Mouse (Mus musculus) lung, adult 2 months (tissue): ENCODE measurements around the gene Ackr3. TPM values are rescaled to one million over a fixed set of nuclear protein-coding genes. Genes with fewer than 3 reads are reported as not detected.

Source experiments
- DNase-seq: peaks from one replicate; pipeline ENCODE4 v3.0.0; 2022
- H3K4me1 ChIP-seq: fragments of 200-500 bp; 2 replicates; pipeline ENCODE4 v1.6.1; 2011; ENCODE audit warnings: low read length; ENCODE audit not compliant: control insufficient read depth, insufficient read depth
- H3K4me3 ChIP-seq: fragments of 200-500 bp; replicated peaks from 2 replicates; pipeline ENCODE3; 2011; ENCODE audit warnings: low read depth, mild to moderate bottlenecking, control low read depth, low read length; ENCODE audit errors: extremely low read depth
- CTCF ChIP-seq: fragments of 200-500 bp; IDR thresholded peaks from 2 replicates; pipeline ENCODE4 v1.5.1; 2011; ENCODE audit warnings: mild to moderate bottlenecking, low read length, control low read depth; ENCODE audit not compliant: insufficient read depth
- POLR2A ChIP-seq: fragments of 200-500 bp; IDR thresholded peaks from 2 replicates; pipeline ENCODE4 v1.6.1; 2011; ENCODE audit warnings: low read depth, mild to moderate bottlenecking, control low read depth, low read length, borderline replicate concordance; ENCODE audit errors: extremely low read depth
- WGBS: fragments of 180-500 bp; shearing (Covaris S2); methylation state at CpG from one replicate; pipeline ENCODE4 v1.1.7; 2018; 5-methylcytosine and 5-hydroxymethylcytosine counted together
- polyA plus RNA-seq: library from polyadenylated mRNA; depleted of rRNA; stranded (reverse); fragments of >200 nt; gene quantifications from 2 replicates; pipeline ENCODE4 v1.2.3, GENCODE M21; 2012

Gene Ackr3
- polyA plus RNA-seq, 1 experiment, result 96.4 TPM

DNA sequence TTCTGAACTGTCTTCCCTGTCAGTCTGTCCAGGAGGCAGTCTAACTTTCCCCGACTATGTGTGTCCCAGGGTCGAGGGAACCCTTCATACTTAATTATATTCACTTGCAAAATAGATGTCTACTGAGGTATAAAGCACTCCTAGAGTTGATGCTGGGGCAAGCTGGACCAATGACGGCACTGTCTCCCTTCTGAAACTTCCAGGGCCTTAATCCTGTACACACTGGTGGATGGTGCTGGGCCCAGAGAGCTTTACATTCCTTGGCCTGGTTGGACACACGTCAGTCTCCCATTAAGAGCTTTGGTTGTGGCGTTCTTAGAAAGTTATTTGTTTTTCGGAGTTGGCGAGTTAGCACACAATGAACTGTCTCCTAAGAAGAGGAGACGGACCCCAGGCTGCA, 42.3 kb downstream of the Ackr3 start:
- Histone ChIP-seq H3K4me3 (no peak overlapping the region), H3K4me1 (no peaks in the 10 kb centered on the region)
- no peak for TF ChIP-seq POLR2A
- TF ChIP-seq CTCF, result no peak
- 81% methylated on average over 8 of the region's 8 CpGs for WGBS
- DNase-seq, result no peak

DNA sequence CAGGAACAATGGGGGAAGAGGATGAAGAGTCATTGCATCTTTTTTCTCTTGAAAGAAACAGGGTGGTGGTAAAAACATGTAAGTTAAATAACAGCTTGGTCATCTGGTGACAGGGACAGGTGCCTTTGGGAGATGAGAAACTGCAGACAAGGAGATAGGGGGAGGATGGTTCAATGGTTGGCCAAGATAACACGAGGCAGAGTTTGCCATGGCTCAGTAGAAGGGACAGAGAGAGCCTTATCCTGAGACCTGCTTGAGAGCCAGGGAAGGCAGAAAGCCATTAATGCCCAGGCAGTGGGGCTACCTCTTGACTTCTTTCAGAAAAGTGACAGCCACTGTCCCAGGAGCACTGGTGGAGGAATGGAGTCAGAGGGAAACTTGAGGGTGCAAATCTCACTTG, 43.0 kb downstream of the Ackr3 start:
- TF ChIP-seq POLR2A, result no peak
- no peak for TF ChIP-seq CTCF
- WGBS, result 55% methylated on average over 1 of the region's 1 CpGs
- H3K4me3 ChIP-seq, result no peak overlapping the region
- H3K4me1 ChIP-seq, result no peaks in the 10 kb centered on the region
- DNase-seq, result no peak

DNA sequence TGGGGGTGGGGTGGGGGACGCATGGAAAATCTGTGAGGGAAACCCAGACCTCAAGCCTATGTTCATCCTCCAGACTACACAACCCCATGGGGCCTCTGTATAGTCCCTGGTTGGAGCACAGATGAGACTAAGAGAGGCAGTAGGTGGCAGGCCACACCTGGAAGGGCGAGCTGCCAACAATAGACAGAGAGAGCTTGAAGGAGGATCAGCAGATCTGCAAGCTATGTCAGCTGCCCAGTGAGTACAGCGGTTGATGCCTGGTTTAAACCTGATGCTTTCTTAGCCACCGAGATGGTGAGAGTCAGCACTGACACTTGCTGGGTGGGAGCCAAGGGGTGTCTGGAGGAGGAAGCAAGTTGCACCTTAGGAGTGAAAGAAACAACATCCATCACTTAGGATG, 43.5 kb downstream of the Ackr3 start:
- TF ChIP-seq CTCF (no peak), POLR2A (no peak)
- WGBS, result 76% methylated on average over 4 of the region's 4 CpGs
- no peaks in the 10 kb centered on the region for H3K4me1 ChIP-seq
- DNase-seq, result no peak
- H3K4me3 ChIP-seq, result no peak overlapping the region

DNA sequence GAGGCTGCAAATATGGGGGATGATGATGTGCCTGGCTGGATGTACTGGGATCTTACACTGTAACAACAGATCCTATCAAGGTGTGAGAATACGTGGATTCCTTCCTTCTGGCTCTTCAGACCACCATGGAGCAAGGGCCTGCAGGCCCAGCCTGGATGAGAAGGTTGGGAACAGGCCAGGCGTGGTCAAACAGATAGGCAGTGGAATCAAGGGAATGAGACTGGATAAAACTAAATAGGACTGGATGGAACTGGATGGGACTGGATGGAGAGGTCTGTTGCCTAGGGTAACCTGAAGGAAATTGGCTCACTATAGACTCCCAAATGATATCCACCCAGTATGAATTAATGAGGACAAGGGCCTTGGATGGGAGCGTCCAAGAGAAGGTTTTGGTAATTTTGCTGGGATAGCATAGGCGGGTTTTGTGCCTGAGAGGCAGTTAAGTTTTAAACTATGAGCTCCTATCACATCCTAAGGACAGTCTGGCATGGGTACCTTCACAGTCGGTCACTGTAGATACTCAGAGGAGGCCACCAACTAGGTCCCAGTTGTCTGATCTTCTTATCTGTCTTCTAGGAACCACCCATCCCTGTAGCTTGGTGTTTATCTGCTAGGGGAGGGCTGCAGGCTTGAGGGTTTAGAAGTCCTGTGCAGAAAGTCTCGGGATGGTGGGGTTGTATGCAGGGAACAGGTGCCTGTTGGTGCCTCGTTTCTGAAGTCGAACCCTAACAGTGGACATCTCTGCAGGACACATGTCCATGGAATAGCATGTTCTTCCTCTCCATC, 44.2 kb downstream of the Ackr3 start:
- no peak for DNase-seq
- Histone ChIP-seq H3K4me1 (no peaks in the 10 kb centered on the region), H3K4me3 (no peak overlapping the region)
- 93% methylated on average over 8 of the region's 8 CpGs for WGBS
- no peak for TF ChIP-seq CTCF
- no peak for TF ChIP-seq POLR2A

DNA sequence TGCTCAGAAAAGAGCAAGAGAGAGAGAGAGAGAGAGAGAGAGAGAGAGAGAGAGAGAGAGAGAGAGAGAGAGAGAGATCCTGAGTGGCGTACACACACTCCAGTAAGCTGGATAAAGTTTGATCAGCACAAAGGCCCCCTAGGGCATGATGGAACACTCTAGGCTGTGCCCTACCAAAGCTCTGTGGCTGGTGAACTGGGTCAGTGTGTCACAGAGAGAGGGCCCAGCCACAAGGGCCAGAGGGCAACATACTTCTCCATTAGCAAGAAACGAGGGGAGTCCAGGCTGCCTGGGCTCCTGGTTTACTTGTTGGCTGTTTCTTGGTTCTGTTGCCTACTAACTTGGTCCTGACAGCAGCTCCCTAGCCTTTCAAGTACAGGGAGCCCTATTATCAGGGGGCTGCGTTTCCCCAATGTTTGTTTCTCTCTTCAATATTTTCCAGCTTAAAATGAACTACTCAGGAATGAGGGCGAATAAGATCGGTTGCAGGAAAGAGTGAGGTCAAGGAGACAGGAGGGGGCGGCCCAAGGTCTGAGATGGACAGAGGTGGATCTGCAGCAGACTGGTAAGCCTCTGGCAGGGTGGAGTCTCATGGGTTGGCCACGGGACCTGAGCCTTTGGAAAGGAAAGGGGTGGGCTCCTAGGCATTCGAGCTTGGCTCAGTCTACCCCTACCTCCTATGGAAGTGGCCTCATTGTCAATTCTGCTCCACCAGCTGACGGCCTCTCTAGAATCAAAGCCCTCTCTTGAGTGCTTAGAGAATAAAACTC, 45.4 kb downstream of the Ackr3 start:
- TF ChIP-seq POLR2A (no peak), CTCF (no peak)
- H3K4me1 ChIP-seq, result no peaks in the 10 kb centered on the region
- H3K4me3 ChIP-seq, result no peak overlapping the region
- DNase-seq, result no peak
- 80% methylated on average over 9 of the region's 9 CpGs for WGBS

DNA sequence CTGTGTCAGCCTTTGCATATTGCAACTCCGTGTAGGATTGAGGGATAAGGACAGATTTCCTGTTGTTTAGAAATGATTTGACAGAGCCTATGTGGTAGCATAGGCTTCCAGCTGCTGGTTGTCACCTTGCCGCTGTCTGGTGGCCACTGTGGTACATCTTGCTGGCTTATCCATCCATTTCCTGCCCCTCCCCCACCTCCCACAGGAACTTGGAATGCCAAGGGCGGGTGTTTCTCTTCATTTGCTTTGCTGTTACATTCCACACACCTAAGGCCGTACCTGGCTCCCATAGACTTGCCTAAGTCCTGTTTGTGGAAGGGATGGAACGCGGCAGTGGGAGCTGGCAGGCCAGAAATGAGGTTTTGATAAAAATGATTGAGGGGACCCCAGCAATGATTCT, 46.6 kb downstream of the Ackr3 start:
- no peak for TF ChIP-seq POLR2A
- TF ChIP-seq CTCF, result no peak
- 60% methylated on average over 6 of the region's 6 CpGs for WGBS
- no peak for DNase-seq
- Histone ChIP-seq H3K4me1 (no peaks in the 10 kb centered on the region), H3K4me3 (no peak overlapping the region)

DNA sequence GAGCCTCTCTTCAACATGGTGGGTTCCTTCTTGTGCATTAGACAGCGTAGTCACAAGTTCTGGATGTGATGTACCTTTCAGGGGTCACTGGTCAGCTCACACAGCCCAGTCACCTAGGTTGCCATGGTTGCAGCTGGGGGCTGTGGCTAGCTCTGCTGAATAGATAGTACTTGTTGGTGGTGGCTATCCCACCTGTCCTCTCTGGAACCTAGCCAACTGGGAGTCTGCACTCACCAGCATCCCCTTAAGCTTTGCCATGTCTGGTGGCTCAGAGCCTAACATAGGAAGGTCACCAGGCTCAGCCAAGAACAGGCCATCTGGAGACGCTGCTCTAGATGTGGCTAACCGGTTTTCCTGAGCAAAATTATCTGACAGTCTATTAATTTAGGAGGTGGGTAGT, 47.4 kb downstream of the Ackr3 start:
- Histone ChIP-seq H3K4me3 (no peak overlapping the region), H3K4me1 (no peaks in the 10 kb centered on the region)
- DNase-seq, result no peak
- 87% methylated on average over 3 of the region's 3 CpGs for WGBS
- no peak for TF ChIP-seq POLR2A
- no peak for TF ChIP-seq CTCF

DNA sequence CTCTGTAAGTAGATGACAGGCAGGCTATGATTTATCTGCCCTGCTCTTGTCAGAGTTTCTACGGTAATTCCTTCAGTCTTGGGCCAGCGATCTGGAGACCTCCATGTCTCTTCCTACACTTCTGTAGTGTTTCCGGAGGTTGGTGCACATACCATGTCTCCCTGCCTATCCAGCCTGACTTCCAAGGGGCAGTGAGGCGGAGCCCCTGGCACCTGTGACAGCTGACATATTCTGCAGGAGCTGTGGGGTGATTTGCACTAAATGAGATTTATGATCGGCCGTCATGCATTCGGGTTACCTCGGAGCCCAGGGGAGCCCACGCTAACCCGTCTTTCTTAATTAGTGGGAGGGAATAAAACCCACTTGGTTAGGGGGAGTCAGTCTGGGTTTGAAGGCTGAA, 49.7 kb downstream of the Ackr3 start:
- DNase-seq, result no peak
- 86% methylated on average over 10 of the region's 10 CpGs for WGBS
- Histone ChIP-seq H3K4me3 (no peak overlapping the region), H3K4me1 (no peaks in the 10 kb centered on the region)
- TF ChIP-seq POLR2A, result no peak
- TF ChIP-seq CTCF, result no peak

DNA sequence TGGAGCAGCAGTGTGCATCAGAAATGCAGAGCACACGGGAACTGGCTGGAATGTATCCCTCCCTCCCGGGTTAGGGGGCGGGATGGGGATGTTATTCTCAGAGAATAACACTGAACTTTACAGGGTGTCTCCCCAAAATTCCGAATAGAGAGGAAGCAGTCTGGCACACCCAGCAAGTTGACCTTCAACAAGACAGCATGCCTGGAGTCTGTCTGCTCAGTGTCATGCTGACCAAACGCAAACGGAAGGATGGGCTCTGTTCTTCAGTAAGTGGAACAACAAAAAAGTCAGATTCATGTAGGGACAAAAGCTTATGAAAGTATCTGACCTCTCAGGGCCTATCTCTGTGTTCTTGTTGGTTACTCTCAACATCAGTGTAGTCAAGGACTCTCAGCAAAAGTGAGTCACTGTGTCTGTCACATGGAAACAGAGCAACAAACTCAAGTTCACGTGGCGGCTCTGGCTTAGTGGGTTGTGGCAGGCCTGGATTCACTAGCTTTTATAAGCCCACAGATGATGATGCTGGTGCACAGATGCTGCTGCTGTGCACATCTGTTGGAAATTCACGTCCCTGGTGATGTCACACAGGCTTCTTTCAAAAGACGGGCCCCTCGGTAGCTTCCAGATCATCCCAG, 54.6 kb downstream of the Ackr3 start:
- Histone ChIP-seq H3K4me3 (no peak overlapping the region), H3K4me1 (no peaks in the 10 kb centered on the region)
- 83% methylated on average over 11 of the region's 11 CpGs for WGBS
- no peak for DNase-seq
- no peak for TF ChIP-seq CTCF
- TF ChIP-seq POLR2A, result no peak
